Mouse (Mus musculus) spleen, adult 2 months (tissue): ENCODE results near the gene Dock9.
"Not testable (repeated sequence)": the region's sequence is repeated elsewhere in the genome, so short reads cannot be mapped to it uniquely, and the experiment has no call there.

Source experiments
- CTCF ChIP-seq: fragments of 200-500 bp; IDR thresholded peaks from 2 replicates; pipeline ENCODE4 v1.5.1; 2011; ENCODE audit warnings: mild to moderate bottlenecking, inconsistent platforms; ENCODE audit not compliant: insufficient read depth, insufficient read length, insufficient replicate concordance; ENCODE audit errors: extremely low read depth
- POLR2A ChIP-seq: fragments of 200-500 bp; IDR thresholded peaks from 2 replicates; pipeline ENCODE4 v1.6.1; 2011; ENCODE audit warnings: low read depth, low read length, inconsistent platforms

DNA sequence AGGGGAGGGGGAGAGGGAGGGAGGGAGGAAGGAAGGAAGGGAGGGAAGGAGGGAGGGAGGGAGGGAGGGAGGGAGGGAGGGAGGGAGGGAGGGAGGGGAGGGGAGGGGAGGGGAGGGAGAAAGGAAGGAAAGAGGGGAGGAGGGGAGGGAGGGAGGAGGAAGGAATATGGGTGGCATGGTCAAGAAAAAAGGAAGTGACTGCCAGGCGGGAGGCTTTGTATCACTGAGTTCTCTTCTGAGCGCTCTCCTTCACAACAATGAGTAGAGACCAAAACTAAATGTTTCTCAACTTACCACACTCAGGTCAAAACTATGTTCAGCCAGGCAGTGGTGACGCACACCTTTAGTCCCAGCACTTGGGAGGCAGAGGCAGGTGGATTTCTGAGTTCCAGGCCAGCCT is 82.8 kb downstream of the Dock9 start:
- TF ChIP-seq CTCF, POLR2A: not testable (repeated sequence)
